Mouse (Mus musculus): ENCODE results near the gene Trdn. TPM values are rescaled to one million over a fixed set of nuclear protein-coding genes. Genes with fewer than 3 reads are reported as not detected.

Trdn gene
- total and polyA plus RNA-seq, 3 experiments: 0.27 TPM; not detected in 2

- ATAC-seq (ENCODE audit: extremely low read depth, insufficient number of reproducible peaks, low FRiP score, poor library complexity, severe bottlenecking): no peak
- no peaks in the 10 kb centered on the region for H3K9me3 ChIP-seq (replicated peaks)
Observed at GRCm38 (mm10) chr10:33083627-33084158, 3.3 kb downstream of the Trdn start.

GRCm38 (mm10) chr10:33088403-33088802, 8.0 kb downstream of the Trdn start:
- no peaks in the 10 kb centered on the region for H3K9me3 ChIP-seq (replicated peaks)
- no peaks in the 10 kb centered on the region for H3K36me3 ChIP-seq (replicated peaks)
- no peak for ATAC-seq (ENCODE audit: extremely low read depth, insufficient number of reproducible peaks, low FRiP score, poor library complexity, severe bottlenecking)
- no peaks in the 10 kb centered on the region for H3K4me1 ChIP-seq (ENCODE audit: insufficient read depth, low read depth, low read length)
- H3K4me3 ChIP-seq (ENCODE audit: low read depth, low read length): no peak overlapping the region
- TF ChIP-seq GATA2 (IDR thresholded peaks at IDR 0.05; ENCODE audit: borderline replicate concordance, low read depth, low read length): no peak
- no peak for TF ChIP-seq TAL1 (conservative IDR thresholded peaks at IDR 0.05; ENCODE audit: low read depth, low read length)
- TF ChIP-seq POLR2AphosphoS5 (IDR thresholded peaks at IDR 0.05; ENCODE audit: insufficient replicate concordance, low read depth, low read length): no peak
- no peak for TF ChIP-seq GATA1 (IDR thresholded peaks at IDR 0.05; ENCODE audit: borderline replicate concordance, low read length)
- TF ChIP-seq CTCF (IDR thresholded peaks at IDR 0.05; ENCODE audit: low read depth, low read length): no peak
- no peak for DNase-seq (ENCODE audit: low spot score)
- H3K27me3 ChIP-seq (ENCODE audit: insufficient read depth, low read length): no peaks in the 10 kb centered on the region

More at GRCm38 (mm10) chr10:33083627-33084158, 3.3 kb downstream of the Trdn start:
- Histone ChIP-seq H3K4me1 (ENCODE audit: insufficient read depth, low read depth, low read length) (no peaks in the 10 kb centered on the region), H3K4me3 (ENCODE audit: low read depth, low read length) (no peak overlapping the region), H3K27me3 (ENCODE audit: insufficient read depth, low read length) (no peaks in the 10 kb centered on the region), H3K36me3 (replicated peaks) (no peaks in the 10 kb centered on the region)
- TF ChIP-seq CTCF (IDR thresholded peaks at IDR 0.05; ENCODE audit: low read depth, low read length) (no peak), POLR2AphosphoS5 (IDR thresholded peaks at IDR 0.05; ENCODE audit: insufficient replicate concordance, low read depth, low read length) (no peak), GATA2 (IDR thresholded peaks at IDR 0.05; ENCODE audit: borderline replicate concordance, low read depth, low read length) (no peak), GATA1 (IDR thresholded peaks at IDR 0.05; ENCODE audit: borderline replicate concordance, low read length) (no peak), TAL1 (conservative IDR thresholded peaks at IDR 0.05; ENCODE audit: low read depth, low read length) (no peak)
- DNase-seq (ENCODE audit: low spot score): no peak

GRCm38 (mm10) chr10:33092400-33092799, 12.0 kb downstream of the Trdn start:
- ATAC-seq (ENCODE audit: extremely low read depth, insufficient number of reproducible peaks, low FRiP score, poor library complexity, severe bottlenecking): no peak
- Histone ChIP-seq H3K36me3 (replicated peaks) (no peaks in the 10 kb centered on the region), H3K4me3 (ENCODE audit: low read depth, low read length) (no peak overlapping the region), H3K27me3 (ENCODE audit: insufficient read depth, low read length) (no peaks in the 10 kb centered on the region), H3K4me1 (ENCODE audit: insufficient read depth, low read depth, low read length) (no peaks in the 10 kb centered on the region), H3K9me3 (replicated peaks) (no peaks in the 10 kb centered on the region)
- no peak for DNase-seq (ENCODE audit: low spot score)
- TF ChIP-seq TAL1 (conservative IDR thresholded peaks at IDR 0.05; ENCODE audit: low read depth, low read length) (no peak), GATA2 (IDR thresholded peaks at IDR 0.05; ENCODE audit: borderline replicate concordance, low read depth, low read length) (no peak)

- no peak for ATAC-seq (ENCODE audit: extremely low read depth, insufficient number of reproducible peaks, low FRiP score, poor library complexity, severe bottlenecking)
- Histone ChIP-seq H3K36me3 (replicated peaks) (no peaks in the 10 kb centered on the region), H3K9me3 (replicated peaks) (no peaks in the 10 kb centered on the region), H3K27me3 (ENCODE audit: insufficient read depth, low read length) (no peaks in the 10 kb centered on the region), H3K4me3 (ENCODE audit: low read depth, low read length) (no peak overlapping the region), H3K4me1 (ENCODE audit: insufficient read depth, low read depth, low read length) (no peaks in the 10 kb centered on the region)
- no peak for TF ChIP-seq GATA2 (IDR thresholded peaks at IDR 0.05; ENCODE audit: borderline replicate concordance, low read depth, low read length)
- TF ChIP-seq TAL1 (conservative IDR thresholded peaks at IDR 0.05; ENCODE audit: low read depth, low read length): no peak
- no peak for TF ChIP-seq GATA1 (IDR thresholded peaks at IDR 0.05; ENCODE audit: borderline replicate concordance, low read length)
- no peak for TF ChIP-seq CTCF (IDR thresholded peaks at IDR 0.05; ENCODE audit: low read depth, low read length)
- no peak for TF ChIP-seq POLR2AphosphoS5 (IDR thresholded peaks at IDR 0.05; ENCODE audit: insufficient replicate concordance, low read depth, low read length)
- no peak for DNase-seq (ENCODE audit: low spot score)
Observed at GRCm38 (mm10) chr10:33107942-33108341, 27.6 kb downstream of the Trdn start.

GRCm38 (mm10) chr10:33123028-33123427, 42.7 kb downstream of the Trdn start:
- ATAC-seq (ENCODE audit: extremely low read depth, insufficient number of reproducible peaks, low FRiP score, poor library complexity, severe bottlenecking) (no peak), DNase-seq (ENCODE audit: low spot score) (no peak)
- H3K27me3 ChIP-seq (ENCODE audit: insufficient read depth, low read length): no peaks in the 10 kb centered on the region
- no peaks in the 10 kb centered on the region for H3K36me3 ChIP-seq (replicated peaks)
- H3K4me3 ChIP-seq (ENCODE audit: low read depth, low read length): no peak overlapping the region
- no peak for TF ChIP-seq TAL1 (conservative IDR thresholded peaks at IDR 0.05; ENCODE audit: low read depth, low read length)
- TF ChIP-seq POLR2AphosphoS5 (IDR thresholded peaks at IDR 0.05; ENCODE audit: insufficient replicate concordance, low read depth, low read length): no peak
- no peak for TF ChIP-seq GATA1 (IDR thresholded peaks at IDR 0.05; ENCODE audit: borderline replicate concordance, low read length)
- no peak for TF ChIP-seq CTCF (IDR thresholded peaks at IDR 0.05; ENCODE audit: low read depth, low read length)
- TF ChIP-seq GATA2 (IDR thresholded peaks at IDR 0.05; ENCODE audit: borderline replicate concordance, low read depth, low read length): no peak
- no peaks in the 10 kb centered on the region for H3K9me3 ChIP-seq (replicated peaks)
- H3K4me1 ChIP-seq (ENCODE audit: insufficient read depth, low read depth, low read length): no peaks in the 10 kb centered on the region

GRCm38 (mm10) chr10:33144911-33145310, 64.6 kb downstream of the Trdn start:
- H3K9me3 ChIP-seq (replicated peaks): no peaks in the 10 kb centered on the region
- H3K36me3 ChIP-seq (replicated peaks): no peaks in the 10 kb centered on the region
- H3K4me3 ChIP-seq (ENCODE audit: low read depth, low read length): no peak overlapping the region
- TF ChIP-seq GATA1 (IDR thresholded peaks at IDR 0.05; ENCODE audit: borderline replicate concordance, low read length) (no peak), POLR2AphosphoS5 (IDR thresholded peaks at IDR 0.05; ENCODE audit: insufficient replicate concordance, low read depth, low read length) (no peak), CTCF (IDR thresholded peaks at IDR 0.05; ENCODE audit: low read depth, low read length) (no peak), GATA2 (IDR thresholded peaks at IDR 0.05; ENCODE audit: borderline replicate concordance, low read depth, low read length) (no peak), TAL1 (conservative IDR thresholded peaks at IDR 0.05; ENCODE audit: low read depth, low read length) (no peak)
- ATAC-seq (ENCODE audit: extremely low read depth, insufficient number of reproducible peaks, low FRiP score, poor library complexity, severe bottlenecking) (no peak), DNase-seq (ENCODE audit: low spot score) (no peak)
- no peaks in the 10 kb centered on the region for H3K4me1 ChIP-seq (ENCODE audit: insufficient read depth, low read depth, low read length)
- H3K27me3 ChIP-seq (ENCODE audit: insufficient read depth, low read length): no peaks in the 10 kb centered on the region

Measured in G1E (cell line).